Mouse (Mus musculus): ENCODE results near the gene Aqp7. TPM values are rescaled to one million over a fixed set of nuclear protein-coding genes. Genes with fewer than 3 reads are reported as not detected.

Gene Aqp7
- polyA plus RNA-seq, 1 experiment from 2014 or later: not detected

GRCm38 (mm10) chr4:40983686-40984085, 64.3 kb downstream of the Aqp7 start:
- ATAC-seq (ENCODE audit: low FRiP score): no peak
- no peak overlapping the region for H3K4me3 ChIP-seq (replicated peaks)
- H3K4me2 ChIP-seq: no peak overlapping the region
- H3K4me1 ChIP-seq: no peaks in the 10 kb centered on the region; the same call in 1 of the 2 replicates
- H3K36me3 ChIP-seq: peaks cover 65% of the 10 kb centered on the region
- no peaks in the 10 kb centered on the region for H3K9me3 ChIP-seq (replicated peaks)
- no peaks in the 10 kb centered on the region for H3K27me3 ChIP-seq (replicated peaks)
- no peak overlapping the region for H3K27ac ChIP-seq (replicated peaks)
- 92% methylated on average over 1 of the region's 1 CpGs for WGBS
- H3K9ac ChIP-seq (replicated peaks): no peak overlapping the region

Small RNA genes lying within 50 kb of the gene (microRNA-seq; reads per million reads assigned to microRNA genes)
- 1.4 reads per million for gene Mir3094

Other genes with a start within 250 kb of the Aqp7 start
- gene B4galt1, start 194.1 kb downstream of the Aqp7 start, polyA plus RNA-seq (2015; fragmentation: Nextera tagmentation; extraction: Ambion mirVana): 8.8 and 16.6 TPM in 2 replicates
- 4.2 TPM in 1 of 2 replicates, not detected in the other for gene Spink4, start 128.1 kb downstream of the Aqp7 start, polyA plus RNA-seq (2015; fragmentation: Nextera tagmentation; extraction: Ambion mirVana)
- gene Bag1, start 99.8 kb downstream of the Aqp7 start, polyA plus RNA-seq (2015; fragmentation: Nextera tagmentation; extraction: Ambion mirVana): 195 and 200 TPM in 2 replicates
- gene Chmp5, start 99.7 kb downstream of the Aqp7 start, polyA plus RNA-seq (2015; fragmentation: Nextera tagmentation; extraction: Ambion mirVana): 137 and 147 TPM in 2 replicates
- 95.2 and 97.9 TPM in 2 replicates for gene Nfx1, start 77.2 kb downstream of the Aqp7 start, polyA plus RNA-seq (2015; fragmentation: Nextera tagmentation; extraction: Ambion mirVana)
- gene Aqp3, start 50.0 kb upstream of the Aqp7 start, polyA plus RNA-seq (2015; fragmentation: Nextera tagmentation; extraction: Ambion mirVana): 0.65 TPM in 1 of 2 replicates, not detected in the other
- gene Nol6, start 76.3 kb upstream of the Aqp7 start, polyA plus RNA-seq (2015; fragmentation: Nextera tagmentation; extraction: Ambion mirVana): 35.7 and 39.3 TPM in 2 replicates
- gene Ube2r2, start 87.6 kb upstream of the Aqp7 start, polyA plus RNA-seq (2015; fragmentation: Nextera tagmentation; extraction: Ambion mirVana): 46.4 and 52.2 TPM in 2 replicates
- 46.3 and 54.7 TPM in 2 replicates for gene Ubap2, start 227.0 kb upstream of the Aqp7 start, polyA plus RNA-seq (2015; fragmentation: Nextera tagmentation; extraction: Ambion mirVana)

All from neural tube, embryonic 15.5 days (tissue).